Mouse (Mus musculus) Patski (cell line): Measurements from ENCODE around the gene C1rl. TPM values are rescaled to one million over a fixed set of nuclear protein-coding genes. Genes with fewer than 3 reads are reported as not detected.
"Not testable (repeated sequence)": the region's sequence is repeated elsewhere in the genome, so short reads cannot be mapped to it uniquely, and the experiment has no call there.

Source experiments
- ATAC-seq: fragments of 100-300 bp; one replicate; pipeline ENCODE4 v1.8.0; 2021
- CTCF ChIA-PET: fragments of 350-600 bp; sonication (Branson Sonifier 250); formaldehyde crosslinking; loops from one replicate; lab custom pipeline; 2022; ENCODE audit warnings: inconsistent platforms; lab: Charles Lee
- POLR2A ChIA-PET: fragments of 350-600 bp; sonication (Branson Sonifier 250); formaldehyde crosslinking; loops from one replicate; lab custom pipeline; 2022; ENCODE audit warnings: antibody characterized with exemption, inconsistent platforms; lab: Charles Lee
- DNase-seq: peaks from one replicate; pipeline ENCODE4 v3.0.0-alpha.2; 2011; ENCODE audit warnings: low read depth, low spot score
- H3K27me3 ChIP-seq: fragments of 371-371 bp; one replicate; pipeline ENCODE4 v1.5.1; 2021
- CTCF ChIP-seq: fragments of 100-300 bp; IDR thresholded peaks from one replicate; pipeline ENCODE4 v1.5.1; 2021
- in situ Hi-C: fragments of 300-500 bp; cut with MboI; formaldehyde crosslinking; loops from 3 replicates; pipeline ENCODE4 v1.11.1; 2018; ENCODE audit warnings: low pct_unique_long_range_greater_than_20kb, mixed read lengths
- polyA plus RNA-seq: library from polyadenylated mRNA; unstranded; gene quantifications from one replicate; pipeline ENCODE4 v1.2.3, GENCODE M21; 2021

The C1rl gene
- polyA plus RNA-seq, 1 experiment from 2014 or later: 20.3 TPM

DNA sequence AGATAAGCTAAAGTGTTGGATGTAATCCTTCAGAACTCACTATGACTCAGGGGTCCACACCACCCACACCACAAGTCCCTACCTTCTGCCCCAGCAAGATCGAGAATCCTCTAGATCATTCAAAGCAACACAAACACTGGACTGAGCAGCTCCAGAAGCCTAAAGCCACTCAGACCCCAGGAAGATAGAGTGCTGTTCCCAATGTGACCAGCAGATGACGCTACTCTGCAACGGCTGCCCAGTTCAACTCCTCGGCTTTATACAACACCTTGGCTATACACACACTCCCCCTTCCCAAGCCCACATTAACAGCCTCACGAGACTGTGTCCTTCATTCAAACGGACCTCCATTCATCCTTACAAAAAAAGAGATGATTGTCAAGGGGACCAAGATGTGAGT is 20.1 kb upstream of the C1rl start:
- no peaks in the 10 kb centered on the region for H3K27me3 ChIP-seq
- ATAC-seq (no peak), DNase-seq (no peak)
- peak; percentile 80 for TF ChIP-seq CTCF
- ChIA-PET POLR2A (no interaction called here), CTCF (interaction anchor here (0.6 to 2.1 kb wide), 10 partner anchors 10 to 288 kb away, joined by 3 to 7 read pairs (median 4); partner anchors contain the start of gene C1s1)
- in situ Hi-C loops: loop anchor here (10.0 kb wide), 2 partner anchors 72 to 172 kb away; partner anchors contain the start of gene C1s1

DNA sequence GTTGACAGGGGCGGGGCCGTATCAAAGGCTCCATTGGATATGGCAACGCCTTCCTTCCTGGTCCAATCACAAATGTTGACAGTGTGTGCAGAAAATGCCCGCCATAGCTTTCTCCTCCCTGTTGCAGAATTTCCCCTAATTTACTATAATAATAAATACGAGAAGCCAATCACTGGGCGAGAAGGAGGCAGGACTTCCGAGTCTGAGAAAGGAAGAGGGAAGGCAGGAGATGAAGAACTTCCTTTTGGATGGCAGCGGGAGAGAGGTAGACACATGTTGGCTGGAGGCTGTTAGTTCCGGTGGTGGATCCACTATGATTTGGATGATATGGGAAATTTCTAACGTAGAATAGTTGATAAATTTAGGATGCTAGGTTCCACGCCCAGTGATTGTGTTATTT is 18.3 kb upstream of the C1rl start:
- in situ Hi-C loops: loop anchor here (10.0 to 25.0 kb wide), 3 partner anchors 70 to 288 kb away; partner anchors contain the start of genes Atn1, C1s1, Eno2 and Gm45234
- no peak for TF ChIP-seq CTCF
- POLR2A ChIA-PET: no interaction called here

DNA sequence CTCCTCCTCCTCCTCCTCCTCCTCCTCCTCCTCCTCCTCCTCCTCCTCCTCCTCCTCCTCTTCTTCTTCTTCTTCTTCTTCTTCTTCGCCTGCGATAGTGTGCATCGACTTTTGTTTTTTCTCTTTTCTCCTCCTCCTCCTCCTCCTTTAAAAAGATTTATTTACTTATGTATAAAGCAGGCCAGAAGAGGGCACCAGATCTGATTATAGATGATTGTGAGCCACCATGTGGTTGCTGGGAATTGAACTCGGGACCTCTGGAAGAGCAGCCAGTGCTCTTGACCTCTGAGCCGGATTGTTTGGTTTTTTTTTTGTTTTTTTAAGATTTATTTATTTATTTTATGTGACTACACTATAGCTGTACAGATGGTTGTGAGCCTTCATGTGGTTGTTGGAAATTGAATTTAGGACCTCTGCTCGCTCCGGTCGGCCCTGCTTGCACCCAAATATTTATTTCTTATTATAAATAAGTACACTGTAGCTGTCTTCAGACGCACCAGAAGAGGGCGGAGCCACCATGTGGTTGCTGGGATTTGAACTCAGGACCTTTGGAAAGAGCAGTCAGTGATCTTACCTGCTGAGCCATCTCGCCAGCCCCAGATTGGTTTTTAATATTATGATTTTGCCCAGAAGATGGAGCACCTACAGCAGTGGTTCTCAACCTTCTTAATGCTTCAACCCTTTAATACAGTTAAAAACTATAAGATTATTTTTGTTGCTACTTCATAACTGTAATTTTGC is 17.4 kb upstream of the C1rl start:
- H3K27me3 ChIP-seq, POLR2A ChIA-PET, ATAC-seq, DNase-seq: not testable (repeated sequence)
- in situ Hi-C loops: loop anchor here (10.0 to 25.0 kb wide), 3 partner anchors 69 to 287 kb away; partner anchors contain the start of genes Atn1, C1s1, Eno2 and Gm45234
- CTCF ChIA-PET: interaction anchor here (0.7 to 1.2 kb wide), 3 partner anchors 10 to 59 kb away, joined by 3 to 4 read pairs (median 3); no protein-coding TSS in a partner anchor
- peak; percentile 13 for TF ChIP-seq CTCF

More for the DNA sequence above, 18.3 kb upstream of the C1rl start:
- DNase-seq (no peak), ATAC-seq (no peak)
- CTCF ChIA-PET: no interaction called here
- H3K27me3 ChIP-seq: no peaks in the 10 kb centered on the region

DNA sequence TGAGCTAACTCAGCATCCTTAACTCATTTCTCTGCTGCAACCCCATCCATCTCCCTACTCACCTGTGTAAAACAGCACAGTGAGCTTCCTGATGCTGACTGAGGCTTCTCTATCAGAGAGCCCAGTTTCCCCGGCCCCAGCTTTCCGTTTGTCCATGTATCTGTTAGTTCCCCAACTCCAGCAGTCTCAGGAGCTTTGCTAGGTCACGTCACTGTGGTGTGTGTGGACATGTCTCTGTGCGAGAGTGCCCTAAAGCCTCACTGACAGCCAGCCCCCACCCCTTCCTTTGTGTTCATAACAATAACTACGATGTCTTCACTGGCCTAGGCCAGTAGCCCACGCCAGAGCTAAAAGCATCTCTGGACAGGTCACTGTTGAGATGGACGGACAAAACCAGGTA is 16.7 kb upstream of the C1rl start:
- in situ Hi-C loops: loop anchor here (10.0 to 25.0 kb wide), 3 partner anchors 69 to 286 kb away; partner anchors contain the start of genes Atn1, C1s1, Eno2 and Gm45234
- ATAC-seq (no peak), DNase-seq (no peak)
- CTCF ChIA-PET: interaction anchor here (0.7 to 1.3 kb wide), 4 partner anchors 11 to 61 kb away, joined by 3 to 4 read pairs (median 4); no protein-coding TSS in a partner anchor
- no peaks in the 10 kb centered on the region for H3K27me3 ChIP-seq
- POLR2A ChIA-PET: no interaction called here
- TF ChIP-seq CTCF: no peak

DNA sequence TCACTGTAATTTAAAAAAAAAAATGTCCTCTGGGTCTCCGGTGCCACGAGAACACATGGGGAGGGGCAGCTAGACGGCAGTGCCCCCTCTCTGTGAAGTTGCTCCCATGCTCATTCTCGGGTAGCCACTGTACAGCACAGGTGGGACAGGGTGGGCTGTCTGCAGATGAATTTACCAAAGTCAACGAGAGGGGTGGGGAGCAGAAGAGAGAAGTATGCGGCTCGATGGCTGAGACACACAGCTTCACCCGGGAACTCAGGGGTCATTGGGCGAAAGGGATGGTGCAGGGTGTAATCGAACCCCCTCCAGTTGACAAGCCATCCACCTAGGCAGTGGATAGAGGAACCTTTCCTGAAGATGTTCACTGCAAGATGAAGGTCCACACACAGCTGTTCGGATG is 16.1 kb upstream of the C1rl start:
- ATAC-seq (no peak), DNase-seq (no peak)
- TF ChIP-seq CTCF: no peak
- no peaks in the 10 kb centered on the region for H3K27me3 ChIP-seq
- ChIA-PET POLR2A (no interaction called here), CTCF (interaction anchor here (1.2 to 1.3 kb wide), 2 partner anchors 11 to 61 kb away, joined by 4 read pairs; no protein-coding TSS in a partner anchor)
- in situ Hi-C loops: loop anchor here (10.0 to 25.0 kb wide), 3 partner anchors 68 to 286 kb away; partner anchors contain the start of genes Atn1, C1s1, Eno2 and Gm45234

DNA sequence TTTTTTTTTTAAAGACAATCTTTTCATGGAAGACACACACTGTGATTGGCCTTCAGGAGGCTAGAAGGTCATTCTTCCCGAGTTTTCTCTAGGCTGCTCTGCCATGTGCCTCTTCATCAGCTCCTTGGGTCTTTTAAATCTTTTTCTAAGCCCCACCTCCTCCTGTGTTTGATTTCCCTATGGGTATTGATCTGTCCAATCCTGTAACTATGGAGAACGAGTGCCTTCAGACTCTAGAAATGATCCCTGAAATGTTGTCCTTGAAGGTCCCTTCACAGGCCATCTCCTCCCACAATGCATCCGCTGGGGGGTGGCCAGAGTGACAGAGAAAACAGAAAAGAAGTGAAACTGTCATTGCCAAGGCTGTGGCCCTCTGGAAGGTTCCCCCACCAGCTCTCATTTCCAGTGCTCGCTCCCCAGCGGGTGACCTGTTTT is 15.7 kb upstream of the C1rl start:
- POLR2A ChIA-PET: no interaction called here
- TF ChIP-seq CTCF: no peak
- CTCF ChIA-PET: interaction anchor here (1.3 kb wide), 1 partner anchor 62 kb away, joined by 4 read pairs; no protein-coding TSS in a partner anchor
- in situ Hi-C loops: loop anchor here (10.0 to 25.0 kb wide), 3 partner anchors 68 to 285 kb away; partner anchors contain the start of genes Atn1, C1s1, Eno2 and Gm45234
- ATAC-seq (no peak), DNase-seq (no peak)
- H3K27me3 ChIP-seq: no peaks in the 10 kb centered on the region

DNA sequence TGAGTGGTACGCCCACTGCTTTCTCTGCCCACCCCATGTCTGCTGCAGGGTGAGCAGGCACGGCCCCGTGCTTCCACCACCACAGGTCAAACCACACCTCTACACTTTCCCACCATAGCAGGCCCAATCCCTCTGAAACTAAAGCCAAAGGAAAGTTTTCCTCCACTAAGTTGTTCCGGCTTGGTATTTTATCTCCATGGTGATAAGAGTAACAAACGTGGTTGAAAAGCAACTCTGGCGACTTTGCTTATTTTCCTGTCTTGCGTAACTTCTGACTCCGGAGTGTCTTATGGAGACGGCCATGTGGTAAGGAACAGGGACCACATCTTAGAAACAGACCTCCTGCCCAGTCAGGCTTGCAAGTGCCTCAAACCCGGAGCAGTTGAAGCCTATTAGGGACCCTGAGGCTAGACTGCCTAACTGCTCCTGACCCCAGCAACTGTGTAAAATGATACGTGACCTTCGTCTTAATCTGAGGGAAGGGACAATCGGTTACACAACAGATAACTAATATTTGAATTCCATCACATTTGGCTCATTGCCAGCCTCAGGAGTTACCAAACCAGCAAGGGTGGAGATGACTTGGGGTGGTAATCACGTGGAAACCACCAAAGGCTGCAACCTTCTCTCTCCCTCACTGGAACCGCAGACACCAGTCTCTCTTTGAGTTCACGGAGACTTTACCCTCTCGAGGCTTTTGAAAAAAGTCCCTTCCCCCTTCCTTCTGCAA is 14.8 kb upstream of the C1rl start:
- in situ Hi-C loops: loop anchor here (10.0 to 25.0 kb wide), 3 partner anchors 67 to 284 kb away; partner anchors contain the start of genes Atn1, C1s1, Eno2 and Gm45234
- peak; percentile 86 for ATAC-seq
- CTCF ChIA-PET: no interaction called here

DNA sequence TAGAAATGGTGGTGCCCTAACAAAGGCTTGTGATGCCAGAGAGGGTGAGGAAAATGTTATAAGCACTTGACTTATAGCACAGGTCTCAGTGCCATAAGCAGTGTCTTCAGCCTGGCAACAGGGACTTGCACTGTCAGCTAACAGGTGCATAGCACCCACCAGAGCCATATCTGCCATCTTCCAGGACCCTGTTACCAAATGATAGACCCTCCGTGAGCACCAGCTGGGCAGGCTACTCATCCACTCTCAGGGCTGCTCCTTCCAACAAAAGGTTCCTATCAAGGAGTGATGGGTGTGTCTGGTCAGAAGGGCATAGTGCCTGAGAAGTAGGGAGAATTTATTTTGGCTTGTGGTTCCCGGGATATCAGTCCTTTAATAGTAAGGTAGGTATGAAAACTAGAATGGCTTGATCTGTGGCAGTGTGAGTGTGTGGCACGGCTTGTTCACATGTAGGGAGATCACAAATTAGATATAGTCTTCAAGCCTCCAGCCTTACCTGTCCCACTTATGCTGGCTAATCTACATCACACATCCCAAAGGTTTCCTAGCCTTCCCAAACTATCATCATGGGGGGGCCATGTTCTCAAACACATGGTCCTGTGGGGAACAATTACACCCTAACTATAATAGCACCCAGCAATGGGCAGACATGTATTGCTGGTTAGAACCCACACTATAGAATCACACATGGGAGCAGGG is 13.9 kb upstream of the C1rl start:
- POLR2A ChIA-PET: no interaction called here
- H3K27me3 ChIP-seq: no peaks in the 10 kb centered on the region
- DNase-seq: no peak
- no peak for TF ChIP-seq CTCF
- in situ Hi-C loops: loop anchor here (10.0 to 25.0 kb wide), 3 partner anchors 66 to 283 kb away; partner anchors contain the start of genes Atn1, C1s1, Eno2 and Gm45234
- CTCF ChIA-PET: interaction anchor here (0.7 kb wide), 1 partner anchor 14 kb away, joined by 3 read pairs; no protein-coding TSS in a partner anchor
- ATAC-seq: no peak

More for the DNA sequence above, 14.8 kb upstream of the C1rl start:
- POLR2A ChIA-PET: no interaction called here
- DNase-seq: peak; percentile 68
- TF ChIP-seq CTCF: no peak
- no peaks in the 10 kb centered on the region for H3K27me3 ChIP-seq

DNA sequence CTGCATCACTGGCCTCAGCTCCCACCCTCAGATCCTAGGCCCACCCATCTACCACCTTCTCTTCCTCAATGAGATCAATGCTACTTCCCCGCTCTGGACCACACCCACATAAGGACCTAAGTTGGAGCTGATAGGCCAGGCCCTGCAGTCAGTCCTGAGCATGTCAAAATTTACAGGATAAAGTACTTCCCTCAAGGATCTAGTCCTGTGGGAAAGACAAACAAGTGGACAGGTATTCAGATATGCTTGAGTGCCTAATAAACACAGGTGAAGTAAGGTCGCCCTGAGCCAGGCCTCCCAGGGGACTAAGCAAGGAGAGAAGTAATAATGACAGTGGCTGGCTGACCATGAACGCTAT is 13.4 kb upstream of the C1rl start:
- H3K27me3 ChIP-seq: no peaks in the 10 kb centered on the region
- ChIA-PET POLR2A (no interaction called here), CTCF (interaction anchor here (0.7 kb wide), 1 partner anchor 13 kb away, joined by 3 read pairs; no protein-coding TSS in a partner anchor)
- in situ Hi-C loops: loop anchor here (10.0 to 25.0 kb wide), 3 partner anchors 65 to 283 kb away; partner anchors contain the start of genes Atn1, C1s1, Eno2 and Gm45234
- DNase-seq: no peak
- no peak for TF ChIP-seq CTCF
- no peak for ATAC-seq
